Mouse (Mus musculus): Measurements from ENCODE around the gene Mybph.

Gene Mybph

DNA sequence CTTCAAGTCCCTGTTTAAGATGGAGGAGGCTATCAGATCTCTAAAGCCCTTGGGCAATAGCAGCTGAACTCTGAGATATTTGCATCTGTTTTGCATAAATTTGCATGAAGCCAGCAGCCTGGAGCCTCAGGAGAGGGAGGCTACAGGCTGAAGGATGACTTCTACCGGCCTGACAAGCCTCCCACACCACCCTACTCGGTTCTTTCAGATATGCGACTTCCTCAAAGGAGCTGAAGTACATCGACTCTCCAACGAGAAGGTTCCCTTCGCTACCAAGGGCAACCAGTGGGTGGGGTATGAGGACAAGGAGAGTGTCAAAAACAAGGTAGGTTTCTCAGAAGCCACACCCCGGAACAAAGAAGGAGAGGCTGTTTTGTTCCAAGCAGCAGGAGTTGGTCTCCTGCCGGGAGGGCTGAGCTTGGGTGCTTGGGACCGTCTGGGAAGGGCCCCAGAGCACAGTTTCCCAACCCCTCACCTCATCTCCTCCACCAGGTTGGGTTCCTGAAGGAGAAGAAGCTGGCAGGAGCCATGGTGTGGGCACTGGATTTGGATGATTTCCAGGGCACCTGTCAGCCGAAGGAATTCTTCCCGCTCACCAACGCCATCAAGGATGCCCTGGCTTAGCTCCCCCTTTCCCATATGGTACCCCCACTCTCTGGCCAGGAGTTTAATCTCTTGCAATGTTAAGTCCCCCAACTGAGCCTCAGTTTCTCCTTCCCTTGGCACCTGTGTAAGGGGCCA is 4.1 kb upstream of the Mybph start:
- DNase-seq: no peak

DNA sequence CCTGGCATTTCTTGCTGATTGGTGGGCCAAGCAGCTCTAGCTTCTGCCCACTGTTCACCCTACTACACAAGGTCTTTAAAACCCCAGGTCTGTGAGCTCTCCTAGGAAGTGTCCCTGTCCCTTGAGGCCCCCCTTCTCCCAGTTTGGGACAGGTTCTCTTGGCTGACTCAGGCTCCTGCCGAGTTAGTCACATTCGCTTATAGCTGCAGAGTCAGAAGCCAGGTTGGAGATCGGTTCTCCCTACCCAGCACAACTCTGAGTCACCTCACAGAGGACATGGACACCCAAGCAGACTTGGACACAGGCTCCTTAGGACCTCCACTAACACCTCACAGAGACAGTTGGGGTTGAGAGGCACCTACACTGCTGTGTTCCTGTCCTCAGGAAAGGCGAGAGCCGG is 2.1 kb upstream of the Mybph start:
- DNase-seq: no peak

DNA sequence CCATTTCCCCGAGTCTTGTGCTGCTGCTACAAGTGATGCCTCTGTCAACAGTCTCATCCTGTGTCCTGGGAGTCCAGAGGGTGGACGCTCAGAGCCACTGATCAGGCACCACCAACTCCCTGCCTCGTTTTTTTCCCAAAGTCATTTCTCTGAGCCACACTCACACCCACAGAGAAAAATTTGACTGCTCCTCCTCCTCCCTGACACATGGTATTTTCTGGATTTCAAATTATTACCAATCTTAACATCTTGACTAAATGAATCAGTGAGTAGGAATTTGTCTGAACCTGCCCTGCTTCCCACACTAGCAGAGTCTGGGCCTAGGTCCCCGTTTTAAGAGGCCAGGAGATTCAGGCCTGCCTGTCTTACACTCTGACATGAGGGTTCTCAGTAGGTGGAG is 1.2 kb upstream of the Mybph start:
- no peak for DNase-seq

DNA sequence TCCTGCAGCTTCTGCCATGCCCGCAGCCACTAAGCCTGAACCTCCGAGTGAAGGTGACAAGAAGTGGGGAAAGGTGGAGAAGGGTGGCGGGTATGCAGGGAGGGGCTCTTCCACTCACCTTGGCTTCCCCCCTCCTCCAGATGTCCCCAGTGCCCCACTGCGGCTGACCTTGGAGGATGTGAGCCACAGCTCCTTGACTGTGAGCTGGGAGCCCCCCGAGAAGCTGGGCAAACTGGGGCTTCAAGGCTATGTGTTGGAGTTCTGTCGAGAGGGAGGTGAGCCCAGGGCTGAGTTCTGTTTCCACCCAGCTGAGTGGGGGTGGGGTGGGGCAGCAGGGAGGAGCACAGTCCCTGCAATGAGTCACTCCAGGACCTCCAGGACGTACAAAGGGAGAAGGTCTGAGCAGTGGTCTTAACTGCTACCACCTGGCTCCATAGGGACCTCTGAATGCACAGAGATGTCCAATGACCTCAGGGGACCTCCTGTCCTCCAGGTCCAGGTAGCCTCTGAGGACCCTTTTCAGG is 488 bp downstream of the Mybph start:
- no peak for DNase-seq

DNA sequence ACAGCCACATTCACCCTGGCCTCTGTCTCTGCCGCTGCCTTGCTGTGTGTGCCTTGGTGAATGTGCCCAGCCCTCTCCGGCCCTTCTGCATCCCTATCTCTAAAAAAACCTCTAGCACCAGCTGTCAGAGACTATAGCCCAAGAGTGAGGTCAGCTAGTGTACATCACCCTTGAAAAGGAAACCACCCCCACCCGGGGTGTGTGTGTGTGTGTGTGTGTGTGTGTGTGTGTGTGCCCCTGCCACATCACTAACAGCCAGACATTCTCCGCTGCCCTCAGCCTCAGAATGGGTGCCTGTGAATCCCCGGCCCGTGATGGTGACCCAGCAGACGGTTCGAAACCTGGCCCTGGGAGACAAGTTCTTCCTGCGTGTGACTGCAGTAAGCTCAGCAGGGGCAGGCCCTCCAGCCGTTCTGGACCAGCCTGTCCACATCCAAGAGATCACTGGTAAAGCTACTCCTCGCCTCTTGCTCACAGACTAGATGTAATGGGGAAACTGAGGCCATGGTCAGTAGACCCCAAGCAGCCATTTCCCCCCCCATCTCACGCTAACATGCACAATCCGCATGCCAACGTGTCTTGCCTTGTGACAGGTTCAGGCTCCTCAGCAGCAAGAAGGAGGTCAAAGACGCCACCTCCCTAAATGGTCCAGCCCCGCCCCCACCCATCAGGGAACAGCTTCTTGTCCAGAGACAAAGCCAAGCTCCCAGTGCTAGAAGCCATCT is 1.2 kb downstream of the Mybph start:
- no peak for DNase-seq

DNA sequence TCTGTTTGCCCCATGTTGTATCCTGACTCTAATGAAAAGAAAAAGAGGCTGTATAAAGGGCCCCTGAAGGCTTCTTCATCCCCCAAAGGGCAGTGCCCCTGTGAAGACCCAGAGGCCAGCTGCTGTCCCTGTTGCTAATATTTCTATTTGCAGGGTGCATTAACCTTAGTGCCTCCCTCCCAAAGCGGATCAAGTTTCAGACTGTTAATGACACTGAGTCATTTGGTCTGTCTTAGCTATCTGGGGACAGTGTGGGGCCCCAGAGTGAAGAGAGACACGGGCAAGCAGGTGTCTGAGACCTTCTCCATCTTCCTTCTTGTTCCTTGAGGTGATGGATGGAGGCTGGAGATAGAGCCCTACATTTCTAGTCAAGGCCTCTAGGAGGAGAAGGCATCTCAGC is 1.9 kb downstream of the Mybph start:
- no peak for DNase-seq

DNA sequence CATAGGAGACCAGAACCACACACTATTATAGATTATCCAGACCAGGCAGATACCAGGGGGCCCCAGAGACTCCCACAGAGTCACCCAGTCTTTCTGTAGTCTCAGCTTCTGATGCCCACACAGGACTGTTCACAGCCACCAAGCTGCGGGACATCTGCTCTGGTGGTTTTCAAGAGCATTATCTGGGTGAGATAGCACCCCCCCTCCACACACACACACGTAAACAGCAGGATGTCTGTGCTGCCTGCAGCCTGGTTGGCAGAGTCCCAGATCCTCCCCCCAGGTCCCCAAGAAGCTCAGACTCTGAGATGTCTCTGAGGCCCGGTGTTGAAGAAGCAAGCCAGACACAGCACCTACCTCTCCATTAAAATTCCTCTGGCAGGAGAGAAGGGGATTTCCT is 2.3 kb downstream of the Mybph start:
- peak; percentile 28 for DNase-seq

DNA sequence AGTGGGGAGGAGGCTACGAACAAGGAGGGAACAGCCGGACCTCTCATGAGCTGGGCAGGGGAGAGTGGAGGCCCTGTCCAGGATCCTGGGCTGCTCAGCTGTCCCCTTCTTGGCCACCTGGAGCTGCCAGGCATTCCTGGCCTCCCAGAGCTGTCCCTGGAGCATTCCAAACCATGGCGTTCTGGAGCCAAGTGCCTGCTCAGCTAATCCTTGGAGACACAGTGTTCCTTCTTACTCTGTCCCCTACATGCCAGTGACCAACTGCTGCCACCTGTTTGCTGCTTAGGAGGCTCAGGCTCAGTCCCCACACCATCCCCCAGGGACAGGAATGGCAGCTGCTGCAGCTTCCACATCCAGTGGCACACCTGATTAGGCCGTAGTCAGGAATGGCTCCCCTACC is 2.7 kb downstream of the Mybph start:
- DNase-seq: no peak

DNA sequence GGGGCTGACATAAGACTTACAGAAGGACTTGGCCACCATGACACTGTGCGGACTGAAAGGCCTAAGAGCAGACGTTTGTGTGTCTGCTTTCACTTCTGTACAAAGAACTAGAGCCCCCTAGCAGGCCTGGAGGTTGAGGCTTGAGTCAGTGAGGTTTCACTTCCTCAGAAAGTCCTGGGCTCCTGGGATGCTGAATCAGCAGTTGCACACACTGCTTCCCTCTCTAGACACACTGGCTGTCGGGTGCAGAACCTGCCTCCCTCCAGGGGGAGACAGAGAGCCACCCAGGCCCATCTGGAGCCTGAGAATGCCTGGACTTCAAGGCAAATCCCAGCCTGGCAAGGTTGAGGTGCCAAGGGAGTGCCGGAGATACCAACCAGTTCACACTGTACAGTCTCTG is 3.1 kb downstream of the Mybph start:
- DNase-seq: peak; percentile 70

DNA sequence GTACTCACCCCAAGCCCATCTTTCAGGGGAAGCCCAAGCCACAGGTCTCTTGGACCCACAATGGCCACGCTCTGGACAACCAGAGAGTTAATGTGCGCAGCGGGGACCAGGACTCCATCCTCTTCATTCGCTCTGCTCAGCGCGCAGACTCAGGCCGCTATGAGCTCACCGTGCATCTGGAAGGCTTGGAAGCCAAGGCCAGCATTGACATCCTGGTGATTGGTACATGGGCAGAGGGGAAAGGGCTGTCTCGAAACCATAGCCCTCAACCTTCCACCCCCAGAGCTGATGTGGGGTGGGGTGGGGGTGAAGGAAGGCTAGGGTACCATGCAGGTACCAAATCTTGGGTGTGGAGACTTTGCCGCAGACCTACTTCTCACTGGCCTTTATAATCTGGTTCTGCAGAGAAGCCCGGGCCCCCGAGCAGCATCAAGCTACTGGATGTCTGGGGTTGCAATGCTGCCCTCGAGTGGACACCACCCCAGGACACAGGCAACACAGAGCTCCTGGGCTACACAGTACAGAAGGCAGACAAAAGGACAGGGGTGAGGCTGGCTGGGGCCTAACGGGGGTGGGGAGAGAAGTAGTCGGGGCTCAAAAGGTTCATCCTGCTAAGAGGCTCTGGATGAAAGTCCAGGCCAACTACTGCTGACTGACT is 4.2 kb downstream of the Mybph start:
- no peak for DNase-seq

DNA sequence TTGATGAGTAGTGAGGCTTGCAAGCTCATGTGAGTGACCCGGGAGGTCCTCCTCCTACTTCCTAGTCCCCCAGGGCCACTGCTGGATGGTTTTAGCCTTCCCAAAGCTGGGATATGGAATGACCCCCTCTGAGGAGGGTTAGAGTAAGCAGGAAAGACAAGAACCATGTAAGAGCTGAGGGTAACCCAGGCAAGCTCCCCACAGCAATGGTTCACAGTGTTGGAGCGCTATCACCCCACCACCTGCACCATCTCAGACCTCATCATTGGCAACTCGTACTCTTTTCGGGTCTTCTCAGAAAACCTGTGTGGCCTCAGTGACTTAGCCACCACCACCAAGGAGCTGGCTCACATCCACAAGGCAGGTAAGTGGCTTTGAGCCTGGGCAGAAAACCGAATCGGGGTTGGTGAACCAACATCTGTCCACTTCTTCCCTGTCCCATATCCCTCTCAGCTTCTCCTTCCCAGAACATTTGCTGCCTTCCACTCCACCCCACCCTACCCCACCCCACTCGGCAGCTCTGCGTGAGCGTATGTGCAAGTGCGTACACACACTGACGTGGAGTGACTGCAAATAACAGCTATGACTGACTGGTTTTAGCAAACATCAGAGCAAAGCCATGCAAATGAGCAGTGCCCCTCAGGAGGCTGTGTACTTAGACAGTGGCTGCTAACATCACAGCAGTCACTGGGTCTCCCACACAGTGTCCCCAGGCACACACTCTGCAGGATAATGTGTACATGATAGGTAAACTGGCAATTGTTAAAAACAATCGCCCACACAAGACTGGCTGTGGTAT is 5.1 kb downstream of the Mybph start:
- no peak for DNase-seq

DNA sequence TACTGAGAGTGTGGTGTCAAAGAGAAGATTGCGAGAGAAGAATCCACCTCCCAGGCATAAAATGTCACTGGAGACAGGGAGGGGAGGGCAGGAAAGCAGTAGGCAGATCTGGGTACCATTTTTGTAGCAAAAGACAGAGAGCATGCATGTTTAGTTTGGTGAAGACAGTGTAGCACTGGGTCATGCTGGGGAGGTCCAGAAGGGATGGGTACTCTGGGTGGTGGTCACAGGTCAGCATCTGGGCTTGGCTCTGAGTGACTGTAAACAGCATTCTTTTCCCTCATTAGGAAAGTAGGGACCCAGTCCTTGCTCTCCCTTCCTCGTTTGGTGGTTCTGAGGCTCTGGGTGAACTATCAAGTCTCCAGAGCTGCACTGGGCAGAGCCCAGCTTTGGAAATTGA is 7.2 kb downstream of the Mybph start:
- DNase-seq: no peak

DNA sequence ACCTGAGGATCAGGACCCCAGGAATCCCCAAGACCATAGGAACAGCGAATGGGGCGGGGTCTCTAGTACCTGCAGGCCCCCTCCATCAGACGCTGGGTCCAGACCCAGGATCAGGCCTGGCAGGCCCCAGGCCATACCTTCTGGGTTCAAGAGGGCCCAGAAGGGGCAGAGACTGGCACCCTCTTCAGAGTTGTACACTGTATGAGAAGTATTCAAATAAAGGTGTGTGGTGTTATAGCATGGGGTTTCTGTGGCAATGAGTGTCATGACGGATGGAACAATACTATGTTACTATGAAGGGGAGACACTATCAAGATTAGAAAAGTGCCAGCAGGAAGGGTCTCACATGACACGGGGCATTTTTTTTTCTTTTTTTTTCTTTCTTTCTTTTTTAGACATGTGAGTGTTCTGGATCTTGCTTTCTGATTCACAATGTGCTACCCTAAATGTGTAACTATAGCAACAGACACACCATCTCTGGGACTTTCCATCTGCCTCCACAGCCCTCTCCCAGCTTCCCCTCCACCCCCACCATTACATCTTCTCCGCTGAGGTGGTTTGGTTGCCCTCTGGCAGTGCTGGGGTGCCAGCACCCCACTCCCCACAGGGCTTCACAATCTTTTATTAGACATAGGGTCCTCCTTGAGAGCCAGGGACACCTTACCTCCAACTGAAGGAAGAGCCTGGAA is 7.9 kb downstream of the Mybph start:
- no peak for DNase-seq

DNA sequence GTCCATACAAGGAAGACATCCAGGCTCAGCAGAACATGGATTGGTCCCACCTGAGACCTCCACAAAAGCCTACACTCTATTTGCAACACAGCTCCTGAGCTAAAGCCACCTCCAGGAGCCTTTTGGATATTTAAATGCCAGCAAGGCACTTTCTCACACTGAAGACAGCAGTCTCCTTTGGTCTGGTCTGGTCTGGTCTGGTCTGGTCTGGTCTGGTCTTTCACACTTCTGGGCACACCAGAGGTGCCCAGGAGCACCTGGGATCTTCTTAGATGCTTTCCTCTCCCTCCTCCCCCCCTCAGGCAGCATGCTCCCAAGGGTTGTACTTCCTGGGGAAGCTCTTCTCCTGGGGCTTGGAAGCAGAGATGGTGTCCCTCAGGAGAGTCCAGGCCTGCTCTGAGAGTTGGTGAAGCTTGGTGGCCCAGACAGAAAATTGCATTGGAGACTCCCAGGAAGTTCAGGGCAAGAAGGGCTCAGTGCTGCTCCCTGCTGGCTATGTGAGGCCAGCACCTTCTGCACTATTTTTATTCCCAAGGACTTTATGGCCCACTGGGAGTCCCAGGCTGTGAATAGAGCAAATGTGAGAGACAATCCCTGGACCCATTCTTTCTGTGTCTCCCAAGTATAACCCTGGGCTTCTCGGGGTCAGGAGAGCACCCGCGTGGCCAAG is 8.6 kb downstream of the Mybph start:
- DNase-seq: peak; percentile 46

DNA sequence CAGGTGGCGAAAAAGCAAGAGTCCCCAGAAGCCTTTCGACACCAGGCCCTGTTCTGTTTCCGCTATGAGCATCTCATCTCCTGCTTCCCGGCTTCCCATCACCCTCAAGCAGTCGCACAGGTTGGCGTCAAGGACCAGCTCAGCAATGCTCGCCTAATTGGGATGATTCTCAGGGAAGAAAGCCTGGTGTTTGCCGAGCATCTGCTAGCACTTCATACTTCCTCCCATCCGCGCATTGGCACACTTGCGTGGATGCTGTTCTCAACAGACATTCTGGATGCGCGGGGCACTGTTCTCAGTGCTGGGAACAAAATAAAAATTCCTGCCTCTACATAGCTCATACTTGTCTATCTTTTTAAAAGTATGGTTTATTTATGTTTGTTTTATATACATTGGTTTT is 11.0 kb downstream of the Mybph start:
- no peak for DNase-seq

DNA sequence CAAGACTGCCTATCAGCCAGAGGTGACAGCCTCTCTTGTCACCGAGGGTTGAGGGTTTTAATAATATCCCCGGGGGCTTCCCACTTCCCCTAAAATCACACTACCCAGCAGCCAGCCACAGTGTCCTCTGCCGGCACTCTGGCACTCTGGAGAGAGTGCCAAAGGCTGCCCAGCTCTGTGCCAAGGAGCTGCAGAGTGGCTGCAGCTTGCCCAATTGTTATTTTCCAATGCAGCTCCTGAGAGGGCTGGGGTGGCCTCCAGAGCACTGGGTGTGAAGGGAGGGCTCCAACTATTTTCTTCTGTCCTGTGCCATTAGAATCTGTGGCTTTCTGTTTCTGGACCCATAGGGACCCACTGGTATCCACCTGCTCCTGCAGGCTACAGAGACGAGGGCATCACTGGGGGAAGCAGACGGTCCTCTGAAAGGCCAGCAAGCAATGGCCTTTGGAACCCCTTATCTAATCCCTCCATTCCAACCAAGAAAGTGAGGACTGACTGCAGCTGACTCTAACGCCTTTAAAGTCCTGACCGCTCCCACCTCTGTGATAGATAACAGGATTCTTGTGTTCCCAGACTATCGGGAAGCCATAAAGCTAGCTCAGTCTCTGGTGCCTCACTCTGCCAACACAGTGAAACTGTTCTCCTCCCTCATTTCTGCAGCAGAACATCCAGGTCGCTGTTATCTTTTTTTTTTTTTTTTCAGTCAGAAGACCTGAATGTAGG is 12.2 kb downstream of the Mybph start:
- DNase-seq: no peak

DNA sequence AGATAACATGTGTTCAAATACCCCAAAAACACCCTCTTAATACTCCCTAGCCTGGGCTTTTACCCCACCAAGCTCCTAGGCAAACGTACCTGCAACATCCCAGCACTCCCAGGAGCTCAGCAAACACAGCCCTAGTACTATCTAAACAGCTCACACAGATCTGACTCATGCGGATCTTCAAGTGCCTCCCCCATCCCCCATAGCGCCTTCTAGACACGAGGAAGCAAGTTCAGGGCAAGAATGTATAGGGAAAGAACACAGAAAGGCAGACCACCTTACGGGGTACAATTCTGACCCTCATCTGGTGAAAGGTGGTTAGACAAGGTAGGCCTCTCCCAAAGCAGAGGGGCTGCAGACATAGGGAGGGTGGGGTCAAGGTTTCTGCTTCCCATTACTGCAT is 12.8 kb downstream of the Mybph start:
- peak; percentile 37 for DNase-seq

DNA sequence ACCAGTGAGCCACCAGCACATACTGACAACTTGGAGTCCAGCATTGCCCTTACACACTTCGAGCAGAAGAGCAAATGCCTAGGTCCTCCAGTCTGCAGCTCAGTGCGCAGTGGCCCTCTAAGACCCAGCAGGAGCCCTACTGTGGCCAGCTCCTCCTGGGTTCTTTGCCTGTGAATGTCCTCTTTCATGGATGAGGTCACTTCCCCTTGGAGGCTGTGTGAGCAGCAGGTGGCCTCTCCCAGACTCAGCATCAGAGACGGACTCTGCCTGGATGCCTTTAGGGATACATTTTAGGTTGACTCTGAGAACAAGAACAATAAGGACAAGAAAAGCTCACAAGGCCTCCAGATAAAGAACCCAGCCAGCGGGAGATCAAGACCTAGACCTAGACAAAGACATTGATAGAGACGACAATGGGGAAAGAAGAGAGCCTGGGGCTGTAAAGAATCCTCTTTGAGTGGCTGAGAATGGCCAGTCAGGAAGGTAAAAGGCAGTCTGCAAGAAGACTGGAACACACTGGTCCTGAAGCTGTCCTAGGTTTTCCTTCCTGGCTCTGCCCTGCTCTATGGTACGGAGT is 17.0 kb downstream of the Mybph start:
- DNase-seq: no peak

DNA sequence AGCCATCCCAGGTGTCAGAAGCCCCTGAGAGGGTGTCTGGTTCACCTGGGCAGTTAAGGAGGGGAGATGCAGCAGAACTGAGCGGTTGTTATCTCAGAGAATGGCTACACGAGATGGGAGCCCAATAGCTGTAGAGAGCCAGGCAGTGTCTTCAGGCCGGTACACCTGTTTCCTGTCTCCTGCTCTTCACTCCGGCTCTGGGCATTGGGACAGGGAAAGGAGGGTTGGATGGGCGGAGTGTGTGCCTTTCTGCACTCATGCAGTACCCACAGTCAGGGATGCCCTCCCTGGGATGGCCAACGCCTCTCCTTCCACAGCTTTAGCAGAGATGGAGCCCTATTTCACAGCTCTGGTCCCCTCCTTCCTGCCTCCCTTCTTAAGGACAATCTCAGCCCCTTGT is 17.8 kb downstream of the Mybph start:
- no peak for DNase-seq

DNA sequence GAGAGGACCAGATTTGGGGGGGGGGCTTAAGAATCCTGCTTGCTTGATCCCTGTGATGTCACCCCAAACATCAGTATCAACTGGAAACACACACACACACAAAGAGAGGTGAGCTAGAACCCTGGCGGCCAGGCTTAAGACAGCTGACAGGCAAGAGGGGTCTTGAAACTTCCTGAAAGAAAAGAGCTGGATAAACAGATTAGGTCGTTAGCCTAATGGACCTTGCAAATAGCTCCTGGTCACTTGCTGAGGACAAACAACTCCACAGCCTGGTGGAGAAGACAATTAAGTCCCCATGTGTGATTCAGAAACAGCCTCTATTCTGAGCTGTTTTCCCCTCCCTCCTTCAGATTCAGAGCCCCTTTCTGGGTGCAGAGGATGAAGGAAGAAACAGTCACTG is 18.4 kb downstream of the Mybph start:
- DNase-seq: no peak

DNA sequence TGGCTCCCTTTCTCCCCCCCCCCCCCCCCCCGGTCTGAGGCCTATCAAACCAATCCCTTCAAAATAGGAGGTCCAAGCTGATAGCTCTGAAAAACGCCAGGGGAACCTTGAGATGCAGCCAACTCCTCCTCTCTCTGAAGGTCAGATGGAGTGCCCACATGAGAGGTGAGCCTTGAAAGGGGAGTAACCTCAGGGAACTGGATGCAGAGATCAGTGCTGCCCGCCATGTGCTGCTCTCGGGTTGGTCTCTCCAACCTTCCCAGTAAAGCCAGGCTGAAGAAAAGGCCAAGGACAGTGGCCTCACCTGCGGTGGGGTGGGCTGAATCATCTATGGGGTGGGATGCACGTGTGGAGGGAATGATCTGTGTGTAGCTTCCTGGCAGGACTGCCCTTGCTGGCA is 19.1 kb downstream of the Mybph start:
- DNase-seq: no peak
